Mouse (Mus musculus) bone marrow macrophage, adult 2 months (primary cell): Measurements from ENCODE around the gene Mrps21.

Source experiments
- CTCF ChIP-seq: IDR thresholded peaks from 2 replicates; pipeline ENCODE4 v1.5.1; 2012; ENCODE audit warnings: low read depth, mild to moderate bottlenecking, low read length, moderate library complexity
- POLR2A ChIP-seq: IDR thresholded peaks from 2 replicates; pipeline ENCODE4 v1.6.1; 2012; ENCODE audit warnings: mild to moderate bottlenecking, low read depth, low read length, borderline replicate concordance

DNA sequence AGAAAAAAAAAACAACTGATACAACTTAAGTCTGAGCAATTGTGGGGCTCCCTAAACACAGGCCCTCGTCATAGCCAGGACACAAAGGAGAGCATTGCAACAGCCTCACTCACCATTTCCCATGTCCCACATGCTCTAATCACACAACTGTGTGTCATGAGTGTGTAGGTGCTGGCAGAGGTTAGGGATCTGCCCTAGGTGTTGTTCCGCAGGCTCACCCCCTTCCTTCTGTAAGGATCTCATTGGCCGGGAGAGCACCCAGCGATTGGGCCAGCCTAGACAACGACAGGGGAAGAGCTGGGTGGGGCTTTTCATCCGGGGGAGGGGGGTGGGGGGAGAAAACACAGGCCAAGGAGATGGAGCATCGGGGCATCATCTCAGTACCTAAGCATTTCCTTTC, 7.7 kb downstream of the Mrps21 start:
- TF ChIP-seq CTCF = no peak
- no peak for TF ChIP-seq POLR2A
